Mouse (Mus musculus) testis, adult 2 months (tissue): ENCODE data around the gene Cenpk. TPM values are rescaled to one million over a fixed set of nuclear protein-coding genes. Genes with fewer than 3 reads are reported as not detected.

Experiments
- H3K27ac ChIP-seq: fragments of 200-500 bp; 2 replicates; pipeline ENCODE4 v1.5.1; 2012; ENCODE audit warnings: low read depth, low read length; ENCODE audit not compliant: control insufficient read depth, insufficient read depth
- H3K27me3 ChIP-seq: fragments of 200-500 bp; 2 replicates; pipeline ENCODE4 v1.6.1; 2012; ENCODE audit warnings: mild to moderate bottlenecking, low read length, moderate library complexity; ENCODE audit not compliant: control insufficient read depth, insufficient read depth
- H3K36me3 ChIP-seq: fragments of 200-500 bp; 2 replicates; pipeline ENCODE4 v1.6.1; 2012; ENCODE audit warnings: mild to moderate bottlenecking, low read length; ENCODE audit not compliant: control insufficient read depth, insufficient read depth
- H3K4me1 ChIP-seq: fragments of 200-500 bp; 2 replicates; pipeline ENCODE4 v1.6.1; 2012; ENCODE audit warnings: low read length; ENCODE audit not compliant: control insufficient read depth, insufficient read depth
- H3K4me3 ChIP-seq: fragments of 200-500 bp; 2 replicates; pipeline ENCODE4 v1.5.1; 2012; ENCODE audit warnings: low read depth, mild to moderate bottlenecking, low read length, moderate library complexity, mixed read lengths; ENCODE audit not compliant: control insufficient read depth
- CTCF ChIP-seq: fragments of 200-500 bp; IDR thresholded peaks from 2 replicates; pipeline ENCODE4 v1.5.1; 2012; ENCODE audit warnings: low read depth, mild to moderate bottlenecking, inconsistent platforms, low read length, moderate library complexity; ENCODE audit not compliant: control insufficient read depth, insufficient read depth, insufficient replicate concordance
- POLR2A ChIP-seq: fragments of 200-500 bp; IDR thresholded peaks from 2 replicates; pipeline ENCODE4 v1.6.1; 2012; ENCODE audit warnings: low read depth, mild to moderate bottlenecking, inconsistent platforms, low read length, moderate library complexity; ENCODE audit not compliant: control insufficient read depth
- polyA plus RNA-seq: library from polyadenylated mRNA; depleted of rRNA; stranded (reverse); fragments of >200 nt; gene quantifications from 2 replicates; pipeline ENCODE4 v1.2.3, GENCODE M21; 2012; rRNA removed

Gene Cenpk
- polyA plus RNA-seq, 1 experiment, result 5.3 TPM

DNA sequence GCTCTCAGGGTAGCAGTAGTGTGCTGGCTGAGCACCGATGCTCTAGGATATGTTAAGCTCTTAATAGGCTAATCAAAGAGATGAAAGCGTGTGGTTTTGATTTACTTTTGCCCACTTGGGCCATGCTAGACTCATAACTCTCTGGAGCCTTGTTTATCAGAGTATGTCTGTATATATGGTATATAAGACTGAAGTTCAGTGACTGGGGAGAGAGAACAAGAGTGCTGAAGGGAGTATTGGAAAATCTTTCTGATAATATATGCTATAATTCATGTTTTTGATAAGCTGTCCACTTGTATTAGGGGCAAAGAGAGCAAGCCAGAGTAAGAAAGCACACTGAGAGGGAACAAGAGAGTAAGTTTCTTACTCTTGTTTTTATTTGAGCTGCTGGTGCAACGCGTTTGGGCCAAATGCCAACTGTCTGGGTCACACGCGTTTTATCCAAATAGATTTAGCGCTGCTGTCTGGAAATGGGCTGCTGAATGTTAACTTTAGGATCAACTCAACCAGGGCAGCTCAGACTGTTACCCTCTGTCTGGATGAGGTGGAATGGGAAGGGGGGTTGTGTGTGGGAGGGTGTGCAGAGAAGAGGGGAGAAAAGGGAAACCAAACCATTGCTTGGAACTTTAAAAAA is 59.9 kb downstream of the Cenpk start:
- Histone ChIP-seq H3K27me3 (no peaks in the 10 kb centered on the region), H3K36me3 (no peaks in the 10 kb centered on the region), H3K27ac (no peak overlapping the region), H3K4me3 (no peak overlapping the region; the same call in 1 of the 2 replicates), H3K4me1 (peaks cover 3% of the 10 kb centered on the region)
- TF ChIP-seq POLR2A, result no peak
- no peak for TF ChIP-seq CTCF

DNA sequence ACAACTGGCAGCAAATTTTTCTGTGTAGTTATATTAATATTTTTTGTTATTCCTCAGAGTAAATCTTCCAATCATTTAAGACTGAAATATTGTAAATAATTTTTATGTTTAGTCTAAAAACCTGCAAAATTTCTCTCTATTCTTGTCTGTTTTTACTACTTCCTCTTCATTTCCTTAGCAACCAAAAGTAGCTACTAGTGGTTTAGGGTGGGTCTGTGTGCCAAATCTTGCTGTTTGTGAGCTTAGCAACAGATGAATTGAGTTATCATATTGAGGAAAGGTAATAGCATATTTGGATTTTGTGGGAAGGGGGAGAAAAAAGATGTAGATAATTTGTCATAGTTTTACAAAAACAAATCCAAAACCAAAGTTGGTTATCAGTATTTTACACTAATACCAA is 60.8 kb downstream of the Cenpk start:
- Histone ChIP-seq H3K4me3 (no peak overlapping the region), H3K4me1 (peaks cover 3% of the 10 kb centered on the region), H3K27me3 (no peaks in the 10 kb centered on the region), H3K27ac (no peak overlapping the region), H3K36me3 (no peaks in the 10 kb centered on the region)
- no peak for TF ChIP-seq CTCF
- no peak for TF ChIP-seq POLR2A

- Histone ChIP-seq H3K27ac (no peak overlapping the region), H3K27me3 (no peaks in the 10 kb centered on the region), H3K4me1 (no peaks in the 10 kb centered on the region), H3K36me3 (no peaks in the 10 kb centered on the region), H3K4me3 (no peak overlapping the region)
- TF ChIP-seq POLR2A (no peak), CTCF (no peak)
Measured at GRCm38 (mm10) chr13:104295472-104295871, 67.1 kb downstream of the Cenpk start.

Other genes starting within 250 kb of the Cenpk start
- gene Nln, start 119.0 kb upstream of the Cenpk start, polyA plus RNA-seq, result 4.1 and 5.1 TPM in 2 replicates
- gene Sgtb, start 118.9 kb upstream of the Cenpk start, polyA plus RNA-seq, result 1.4 and 1.6 TPM in 2 replicates
- gene Trappc13, start 50.1 kb upstream of the Cenpk start, polyA plus RNA-seq, result 2.8 and 3.1 TPM in 2 replicates
- gene Trim23, start 49.8 kb upstream of the Cenpk start, polyA plus RNA-seq, result 5.1 and 7.2 TPM in 2 replicates
- 3.7 TPM in 2 replicates for gene Ppwd1, start 232 bp downstream of the Cenpk start, polyA plus RNA-seq
- gene Adamts6, start 59.2 kb downstream of the Cenpk start, polyA plus RNA-seq, result 0.37 and 0.74 TPM in 2 replicates